Mouse (Mus musculus): ENCODE results near the gene Cyp2w1. TPM values are rescaled to one million over a fixed set of nuclear protein-coding genes. Genes with fewer than 3 reads are reported as not detected.

Cyp2w1 gene
- polyA plus RNA-seq, 1 experiment from 2014 or later = not detected

DNA sequence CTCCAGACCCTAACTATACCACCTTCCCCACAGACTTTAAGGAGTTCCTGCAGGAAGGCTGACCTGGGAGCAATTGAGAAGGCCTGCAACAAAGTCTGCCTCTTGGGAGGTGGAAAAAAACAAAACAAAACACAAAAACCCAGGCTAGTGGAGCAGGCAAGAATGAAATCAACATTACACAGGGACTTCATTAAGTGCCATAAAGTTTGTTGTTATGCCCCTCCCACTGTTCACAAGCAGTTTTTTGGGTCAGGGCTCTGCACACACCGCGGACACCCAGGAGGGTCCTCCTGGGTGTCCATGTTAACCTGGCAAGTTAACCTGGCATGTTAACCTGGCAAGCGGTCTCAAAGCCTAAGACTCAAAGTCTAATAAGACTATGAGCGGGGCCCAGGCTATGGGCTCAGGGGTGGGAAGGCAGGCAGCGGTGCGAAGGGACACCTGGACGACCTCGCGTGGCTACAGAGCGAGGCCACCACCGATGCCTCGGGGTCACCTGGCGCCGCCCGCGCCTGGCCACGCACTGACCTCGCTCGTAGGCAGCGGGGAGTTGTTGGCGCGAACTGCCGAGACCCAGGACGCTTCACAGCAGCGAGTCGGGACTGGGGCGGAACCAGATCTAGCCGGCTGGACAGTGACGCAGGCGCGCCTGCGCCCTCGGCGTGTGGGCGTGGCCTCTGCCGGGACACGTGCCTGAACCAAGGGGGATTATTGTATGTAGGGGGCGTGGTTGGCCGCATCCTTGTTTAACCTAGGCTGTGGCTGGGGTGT, 19.4 kb downstream of the Cyp2w1 start:
- H3K36me3 ChIP-seq = no peaks in the 10 kb centered on the region
- no peaks in the 10 kb centered on the region for H3K27me3 ChIP-seq (ENCODE audit: low read depth, poor library complexity, severe bottlenecking)
- peak overlapping the region; percentile 95 for H3K27ac ChIP-seq (replicated peaks)
- peak; percentile 91 for DNase-seq (ENCODE audit: low spot score)
- H3K4me3 ChIP-seq = peak overlapping the region; percentile 76
- WGBS = 2% methylated on average over 39 of the region's 39 CpGs
- no peaks in the 10 kb centered on the region for H3K9me3 ChIP-seq (replicated peaks)
- peaks cover 43% of the 10 kb centered on the region for H3K4me1 ChIP-seq

DNA sequence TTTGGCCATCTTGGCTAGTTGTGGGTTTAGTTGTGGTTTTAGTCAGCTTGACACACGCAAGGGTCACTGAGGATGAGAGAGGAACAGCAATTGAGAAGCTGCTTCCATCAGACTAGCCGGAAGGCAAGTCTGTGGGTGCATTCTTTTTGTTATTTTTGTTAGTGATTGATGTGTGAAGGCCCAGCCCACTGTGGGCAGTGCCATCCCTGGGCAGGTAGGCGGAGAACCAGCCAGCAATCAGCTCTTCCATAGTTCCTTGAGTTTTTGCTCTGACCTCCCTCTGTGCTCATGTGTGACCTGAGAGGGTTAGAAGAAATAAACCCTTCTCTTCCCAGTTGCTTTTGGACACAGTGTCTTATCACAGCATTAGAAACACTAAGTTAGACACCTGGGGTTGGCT, 20.7 kb downstream of the Cyp2w1 start:
- Histone ChIP-seq H3K4me1 (peaks cover 49% of the 10 kb centered on the region), H3K9me3 (replicated peaks) (no peaks in the 10 kb centered on the region), H3K27me3 (ENCODE audit: low read depth, poor library complexity, severe bottlenecking) (no peaks in the 10 kb centered on the region), H3K36me3 (no peaks in the 10 kb centered on the region), H3K27ac (replicated peaks) (no peak overlapping the region), H3K4me3 (no peak overlapping the region)
- 87% methylated on average over 3 of the region's 3 CpGs for WGBS
- no peak for DNase-seq (ENCODE audit: low spot score)

DNA sequence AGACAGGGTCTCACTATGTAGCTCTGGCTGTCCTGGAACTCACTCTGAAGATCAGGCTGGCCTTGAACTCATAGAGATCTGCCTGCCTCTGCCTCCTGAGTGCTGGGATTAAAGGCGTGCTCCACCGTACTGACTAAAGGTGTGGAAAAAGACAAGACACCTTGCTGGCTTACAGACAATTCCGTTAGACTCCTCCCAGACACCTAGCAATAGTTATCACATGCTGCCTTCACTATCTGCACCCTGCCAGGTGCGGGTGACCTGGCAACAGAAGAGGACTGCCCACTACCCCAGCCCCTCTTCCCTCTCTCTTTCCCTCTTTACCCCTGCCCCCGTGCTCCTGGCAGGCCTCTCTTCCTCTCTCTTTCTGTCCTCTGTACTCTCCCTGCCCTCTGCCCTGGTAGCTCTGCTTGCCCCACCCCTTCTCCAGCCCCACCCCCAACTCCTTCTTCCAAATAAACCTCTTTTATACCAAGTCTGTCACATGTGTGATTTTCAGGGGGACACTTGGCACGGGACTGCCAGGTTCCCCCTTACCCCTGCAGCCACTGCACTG, 21.6 kb downstream of the Cyp2w1 start:
- no peak for DNase-seq (ENCODE audit: low spot score)
- Histone ChIP-seq H3K27ac (replicated peaks) (no peak overlapping the region), H3K36me3 (no peaks in the 10 kb centered on the region), H3K27me3 (ENCODE audit: low read depth, poor library complexity, severe bottlenecking) (no peaks in the 10 kb centered on the region), H3K4me3 (no peak overlapping the region), H3K9me3 (replicated peaks) (no peaks in the 10 kb centered on the region), H3K4me1 (peaks cover 55% of the 10 kb centered on the region)
- WGBS = 89% methylated on average over 6 of the region's 6 CpGs

DNA sequence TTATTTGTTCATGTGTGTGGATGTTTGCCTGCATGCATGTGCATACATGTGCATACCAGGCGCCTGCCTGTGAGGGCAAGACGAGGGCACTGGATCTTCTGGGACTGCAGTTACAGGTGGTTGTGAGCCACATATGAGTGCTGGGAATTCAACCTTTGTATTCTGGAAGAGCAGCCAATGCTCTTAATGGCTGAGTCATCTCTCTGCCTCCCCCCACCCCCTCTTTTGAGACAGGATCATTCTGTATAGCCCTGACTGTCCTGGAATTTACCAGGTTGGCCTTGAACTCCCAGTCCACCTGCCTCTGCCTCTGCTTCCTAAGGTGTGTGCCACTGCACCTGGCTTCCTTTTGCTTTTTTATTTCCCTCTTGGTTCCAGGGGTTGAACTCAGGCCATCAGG, 22.4 kb downstream of the Cyp2w1 start:
- Histone ChIP-seq H3K4me1 (peaks cover 59% of the 10 kb centered on the region), H3K27me3 (ENCODE audit: low read depth, poor library complexity, severe bottlenecking) (no peaks in the 10 kb centered on the region), H3K27ac (replicated peaks) (no peak overlapping the region), H3K4me3 (no peak overlapping the region), H3K36me3 (no peaks in the 10 kb centered on the region), H3K9me3 (replicated peaks) (no peaks in the 10 kb centered on the region)
- DNase-seq (ENCODE audit: low spot score) = no peak
- WGBS = 89% methylated on average over 2 of the region's 2 CpGs

DNA sequence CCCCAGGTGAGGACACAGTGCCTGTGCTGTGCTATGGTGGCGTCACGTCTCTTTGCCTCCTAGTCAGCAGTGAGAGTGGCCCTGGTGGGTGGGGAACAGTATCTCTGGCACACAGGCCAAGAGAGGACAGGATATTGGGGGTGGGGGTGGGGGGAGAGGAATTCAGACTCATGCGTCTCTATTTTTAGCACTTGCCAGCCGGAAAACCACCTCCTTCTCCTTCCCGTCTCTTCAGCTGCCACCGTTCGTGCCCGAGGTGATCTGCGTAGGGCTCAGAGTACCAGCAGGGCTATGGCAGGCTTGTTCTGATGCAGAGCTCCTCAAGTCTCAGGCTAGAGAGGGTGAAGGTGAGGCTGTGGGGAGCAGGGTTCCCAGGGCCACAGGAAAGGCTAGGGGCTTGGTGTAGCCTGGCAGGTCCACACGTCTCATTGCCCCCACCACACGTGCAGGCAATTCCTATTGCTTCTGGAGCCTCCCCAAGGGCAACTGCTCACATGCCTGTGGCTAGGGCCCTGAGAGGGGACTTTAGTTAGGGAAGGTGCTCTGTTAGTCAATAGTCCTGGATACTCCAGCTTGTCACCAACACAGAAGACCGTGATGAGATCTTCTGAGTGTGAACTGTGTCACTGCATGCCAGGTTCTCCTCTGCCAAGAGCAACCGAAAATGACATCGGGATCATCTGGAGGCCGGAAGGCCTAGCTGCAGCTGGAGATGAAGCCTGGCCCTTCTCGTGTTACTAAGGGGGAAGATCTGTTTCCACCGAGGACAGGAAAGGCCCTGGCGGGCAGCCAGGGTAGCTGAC, 25.3 kb downstream of the Cyp2w1 start, which contains the start of gene Gpr146:
Gpr146 (plus strand) TSS at position 230 of the 803 bp plus-strand sequence.
- Histone ChIP-seq H3K9me3 (replicated peaks) (no peaks in the 10 kb centered on the region), H3K27ac (replicated peaks) (peak within 1 kb of the TSS; percentile 85; the same call in 1 of the 2 replicates), H3K27me3 (ENCODE audit: low read depth, poor library complexity, severe bottlenecking) (0 out of 2 replicates have a peak, but pooled peaks cover 5% of the 10 kb centered on the region), H3K4me1 (peaks cover 54% of the 10 kb centered on the region), H3K36me3 (no peaks in the 10 kb centered on the region), H3K4me3 (no peak within 1 kb of the TSS)
- no peak for DNase-seq (ENCODE audit: low spot score)
- 84% methylated on average over 18 of the region's 18 CpGs for WGBS

DNA sequence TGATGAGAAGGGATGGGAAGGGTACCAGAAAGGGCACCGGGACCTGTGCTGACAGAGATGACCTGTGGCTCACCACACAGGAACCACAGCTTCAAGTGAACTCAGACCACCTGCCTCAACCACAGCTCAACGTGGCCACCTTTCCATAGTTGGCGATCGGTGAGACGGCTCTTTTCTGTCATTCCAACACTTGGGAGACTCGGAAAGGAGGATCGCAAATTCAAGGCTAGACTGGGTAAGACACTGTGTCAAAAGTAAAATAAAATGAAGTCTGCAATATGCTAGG, 25.8 kb downstream of the Cyp2w1 start:
- H3K4me1 ChIP-seq = peaks cover 54% of the 10 kb centered on the region
- no peaks in the 10 kb centered on the region for H3K9me3 ChIP-seq (replicated peaks)
- 0 out of 2 replicates have a peak, but pooled peaks cover 5% of the 10 kb centered on the region for H3K27me3 ChIP-seq (ENCODE audit: low read depth, poor library complexity, severe bottlenecking)
- H3K36me3 ChIP-seq = no peaks in the 10 kb centered on the region
- no peak for DNase-seq (ENCODE audit: low spot score)
- H3K27ac ChIP-seq (replicated peaks) = peak overlapping the region; percentile 85; the same call in 1 of the 2 replicates
- WGBS = 94% methylated on average over 7 of the region's 7 CpGs
- H3K4me3 ChIP-seq = no peak overlapping the region

DNA sequence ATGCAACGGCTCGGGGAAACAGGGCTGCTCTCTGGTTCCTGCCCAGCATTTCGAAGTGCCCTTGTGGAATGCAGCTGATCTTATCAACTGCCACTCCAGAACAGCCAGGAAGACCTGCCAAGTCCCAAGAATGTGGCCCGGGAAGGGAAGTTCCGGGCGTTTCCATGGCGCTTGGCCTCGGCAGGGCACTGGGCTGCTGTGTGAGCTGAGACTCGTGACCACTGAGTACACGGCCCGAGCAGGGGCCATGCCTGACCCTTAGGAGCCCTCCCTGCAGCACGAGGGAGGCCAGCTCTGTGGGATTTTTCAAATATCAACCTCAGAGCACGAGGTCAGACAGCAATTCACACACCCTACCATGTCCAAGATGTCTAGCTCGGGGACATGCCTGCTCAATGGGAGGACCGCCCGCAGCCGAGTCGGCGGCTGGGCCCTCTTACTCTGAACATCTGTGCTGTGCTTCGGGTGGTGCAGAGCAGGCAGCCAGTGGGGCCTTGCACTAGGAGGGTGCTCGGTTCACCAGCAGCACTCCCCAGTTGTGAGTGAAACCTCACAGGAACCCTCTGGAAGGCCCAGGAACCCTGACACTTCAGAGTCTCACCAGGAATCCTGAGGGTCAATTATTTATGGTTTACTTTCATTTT, 26.7 kb downstream of the Cyp2w1 start:
- DNase-seq (ENCODE audit: low spot score) = peak; percentile 52
- Histone ChIP-seq H3K27ac (replicated peaks) (peak overlapping the region; percentile 85), H3K9me3 (replicated peaks) (no peaks in the 10 kb centered on the region), H3K36me3 (no peaks in the 10 kb centered on the region), H3K4me1 (peaks cover 55% of the 10 kb centered on the region), H3K4me3 (no peak overlapping the region), H3K27me3 (ENCODE audit: low read depth, poor library complexity, severe bottlenecking) (0 out of 2 replicates have a peak, but pooled peaks cover 5% of the 10 kb centered on the region)
- 57% methylated on average over 21 of the region's 21 CpGs for WGBS

DNA sequence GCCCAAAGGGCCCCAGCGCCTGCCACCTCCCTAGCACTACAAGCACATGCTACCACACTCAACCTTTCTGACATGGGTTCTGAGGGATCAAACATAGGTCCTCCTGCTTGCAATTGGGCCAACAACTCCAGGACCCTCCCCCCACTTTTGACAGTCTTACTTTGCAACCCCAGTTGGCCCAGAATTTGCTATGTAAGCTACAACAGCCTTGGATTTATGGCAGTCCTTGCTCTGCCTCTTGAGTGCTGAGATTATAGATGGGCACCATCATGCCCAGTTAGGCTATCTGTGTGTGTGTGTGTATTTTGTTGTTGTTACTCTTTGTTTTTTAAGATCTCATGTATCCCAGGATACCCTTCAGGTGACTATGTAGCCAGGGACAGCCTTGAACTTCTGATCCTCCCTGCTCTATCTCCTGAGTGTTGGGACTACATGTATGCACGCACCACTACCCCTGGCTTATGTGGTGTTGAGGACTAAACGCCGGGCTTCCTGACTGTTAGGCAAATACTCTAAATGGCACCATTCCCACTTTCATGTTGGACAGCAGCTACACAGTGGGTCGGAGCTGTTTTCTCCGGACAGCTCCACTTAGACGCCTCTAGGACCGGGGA, 27.5 kb downstream of the Cyp2w1 start:
- H3K4me3 ChIP-seq = peak overlapping the region; percentile 79
- 23% methylated on average over 8 of the region's 8 CpGs for WGBS
- peaks cover 60% of the 10 kb centered on the region for H3K4me1 ChIP-seq
- no peaks in the 10 kb centered on the region for H3K36me3 ChIP-seq
- no peaks in the 10 kb centered on the region for H3K9me3 ChIP-seq (replicated peaks)
- 0 out of 2 replicates have a peak, but pooled peaks cover 5% of the 10 kb centered on the region for H3K27me3 ChIP-seq (ENCODE audit: low read depth, poor library complexity, severe bottlenecking)
- DNase-seq (ENCODE audit: low spot score) = no peak
- H3K27ac ChIP-seq (replicated peaks) = peak overlapping the region; percentile 85

DNA sequence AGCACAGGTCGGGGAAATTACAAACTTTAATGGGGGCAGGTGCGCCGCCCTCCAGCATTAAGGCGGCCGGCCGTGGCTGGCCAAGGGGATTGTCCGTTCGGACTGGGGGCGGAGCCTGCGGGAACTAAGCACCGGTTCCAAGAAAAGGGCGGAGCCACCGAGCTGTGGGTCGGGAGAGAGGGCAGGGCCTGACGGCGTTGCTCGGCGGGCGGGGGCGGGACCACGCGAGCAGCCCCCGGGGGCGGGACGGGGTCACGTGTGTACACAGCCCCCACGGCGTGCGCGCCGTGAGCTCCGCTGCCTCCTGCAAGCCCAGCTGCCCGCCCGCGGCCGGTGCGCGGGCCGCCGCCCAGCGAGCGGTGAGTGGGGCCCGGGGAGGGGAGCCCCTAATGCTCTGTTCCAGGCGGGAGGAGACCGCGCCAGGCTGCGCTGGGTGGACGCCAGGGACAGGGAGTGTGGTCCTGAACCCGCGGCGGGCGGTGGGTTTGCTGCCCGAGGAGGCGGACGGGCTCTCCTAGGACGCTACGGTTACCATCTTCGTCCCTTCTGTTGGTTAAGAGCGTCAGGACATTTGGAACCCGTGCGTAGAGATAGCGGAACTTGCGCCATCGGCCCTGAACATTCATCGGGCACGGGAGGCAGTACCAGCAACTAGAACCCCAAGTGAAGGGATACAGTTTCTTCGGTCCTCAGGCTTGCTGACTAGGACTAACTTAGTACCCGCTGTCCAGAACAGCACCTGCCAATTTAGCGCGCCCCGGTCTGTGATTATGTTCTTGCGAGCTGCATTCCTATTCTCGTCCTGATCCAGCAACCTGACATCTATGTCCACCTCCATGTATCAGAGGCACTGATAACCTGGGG, 28.2 kb downstream of the Cyp2w1 start:
- Histone ChIP-seq H3K27ac (replicated peaks) (peak overlapping the region; percentile 85), H3K27me3 (ENCODE audit: low read depth, poor library complexity, severe bottlenecking) (0 out of 2 replicates have a peak, but pooled peaks cover 5% of the 10 kb centered on the region), H3K4me3 (peak overlapping the region; percentile 79), H3K4me1 (peaks cover 61% of the 10 kb centered on the region), H3K36me3 (no peaks in the 10 kb centered on the region), H3K9me3 (replicated peaks) (no peaks in the 10 kb centered on the region)
- peak; percentile 87 for DNase-seq (ENCODE audit: low spot score)
- 2% methylated on average over 73 of the region's 73 CpGs for WGBS

DNA sequence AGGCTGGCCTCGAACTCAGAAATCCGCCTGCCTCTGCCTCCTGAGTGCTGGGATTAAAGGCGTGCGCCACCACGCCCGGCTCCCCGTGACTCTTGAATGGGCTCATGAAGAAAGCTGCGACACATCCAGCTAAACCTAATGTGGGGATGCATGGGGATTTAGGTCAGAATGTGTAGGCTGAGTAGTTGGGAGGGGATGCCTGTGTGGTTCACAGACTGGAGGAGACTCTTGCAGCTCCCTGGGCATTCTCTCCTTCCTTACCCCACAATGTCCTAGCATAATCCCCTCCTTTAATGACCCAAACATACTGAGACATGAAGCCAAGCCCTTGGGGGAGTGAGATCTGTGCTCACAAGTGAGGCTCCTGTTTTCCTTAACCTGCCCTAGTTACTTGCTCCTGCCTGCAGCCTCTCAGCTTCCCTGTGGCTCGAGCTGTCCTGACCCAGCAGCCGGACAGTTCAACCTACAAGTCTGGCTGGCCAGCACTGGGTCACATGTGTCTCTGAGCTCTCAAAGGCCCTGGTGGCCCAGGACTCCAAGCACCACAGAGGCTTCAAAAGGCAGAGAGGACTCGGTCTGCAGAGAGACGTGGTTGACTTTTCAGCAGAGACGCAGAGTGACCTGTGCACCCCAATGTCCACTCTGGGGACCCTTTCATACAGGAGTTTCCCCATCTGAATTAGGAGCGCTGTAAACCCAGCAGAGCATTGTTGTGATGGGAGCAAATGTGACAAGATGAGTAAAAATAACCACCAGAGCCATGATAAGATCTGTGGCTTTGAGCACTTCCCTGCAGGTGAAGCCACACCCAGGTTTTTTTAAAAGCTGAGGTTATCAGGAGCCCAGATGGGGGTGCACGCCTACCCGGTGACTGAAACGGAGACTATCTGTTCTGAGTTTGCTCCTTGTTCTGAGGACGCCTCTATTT, 29.4 kb downstream of the Cyp2w1 start:
- peaks cover 64% of the 10 kb centered on the region for H3K4me1 ChIP-seq

DNA sequence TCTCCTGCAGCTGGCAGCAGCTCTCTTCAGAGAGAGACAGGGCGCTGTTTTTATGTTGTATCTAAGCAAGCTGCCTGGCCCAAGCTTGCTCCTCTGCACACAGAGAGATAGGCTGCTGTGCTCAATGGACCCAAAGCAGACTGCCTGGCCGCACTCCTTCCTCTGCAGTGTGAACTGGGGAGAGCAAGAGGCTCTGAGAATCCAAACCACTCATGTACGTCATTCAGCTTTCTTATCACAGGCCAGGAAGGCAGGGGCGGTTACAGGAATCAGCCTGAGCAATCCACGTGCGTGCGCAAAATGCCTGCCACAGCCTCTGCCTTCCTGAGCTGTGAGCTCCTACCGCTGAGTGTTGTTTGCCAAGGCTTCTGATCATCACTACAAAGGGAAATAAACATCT, 30.3 kb downstream of the Cyp2w1 start:
- H3K27ac ChIP-seq (replicated peaks) = peak overlapping the region; percentile 70
- DNase-seq (ENCODE audit: low spot score) = no peak
- H3K36me3 ChIP-seq = no peaks in the 10 kb centered on the region
- WGBS = 73% methylated on average over 8 of the region's 8 CpGs
- H3K9me3 ChIP-seq (replicated peaks) = no peaks in the 10 kb centered on the region
- no peak overlapping the region for H3K4me3 ChIP-seq
- peaks cover 58% of the 10 kb centered on the region for H3K4me1 ChIP-seq
- H3K27me3 ChIP-seq (ENCODE audit: low read depth, poor library complexity, severe bottlenecking) = 0 out of 2 replicates have a peak, but pooled peaks cover 5% of the 10 kb centered on the region

More for the DNA sequence above, 29.4 kb downstream of the Cyp2w1 start:
- WGBS = 84% methylated on average over 18 of the region's 18 CpGs
- Histone ChIP-seq H3K36me3 (no peaks in the 10 kb centered on the region), H3K27me3 (ENCODE audit: low read depth, poor library complexity, severe bottlenecking) (0 out of 2 replicates have a peak, but pooled peaks cover 5% of the 10 kb centered on the region), H3K4me3 (no peak overlapping the region), H3K27ac (replicated peaks) (peak overlapping the region; percentile 30), H3K9me3 (replicated peaks) (no peaks in the 10 kb centered on the region)
- no peak for DNase-seq (ENCODE audit: low spot score)
